Mouse (Mus musculus) spleen, postnatal 4 days (tissue): ENCODE measurements at regions not wholly inside any gene's neighbourhood (a gene's known extent, or its start where the extent isn't known, plus 50 kb on each side); places are given as distances from the start of the nearest gene placed in this dataset.

Experiments
- DNase-seq, 2 experiments: peaks; one replicate each; pipeline ENCODE4 v3.0.0; 2022; ENCODE audit warnings: low spot score in 2 of 2

DNA sequence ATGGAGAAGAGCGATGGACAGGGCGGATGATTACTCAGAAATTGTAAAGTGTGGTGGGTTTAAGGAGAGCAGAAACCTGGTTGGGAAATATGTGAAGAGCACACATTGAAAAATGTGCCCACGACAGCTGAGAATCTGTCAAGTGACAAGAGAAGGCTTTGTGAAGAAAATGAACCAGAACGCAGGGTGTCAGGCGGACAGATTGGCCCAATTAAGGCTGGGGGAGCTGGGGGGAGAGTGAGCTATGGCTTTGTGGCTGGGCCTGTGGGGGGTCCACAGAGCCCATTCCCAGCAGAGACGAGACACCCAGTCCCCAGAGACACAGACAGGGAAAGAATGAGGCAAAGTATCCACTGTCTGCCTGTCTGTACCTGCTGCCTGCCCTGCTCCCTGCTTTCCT, 153.3 kb downstream of the Shq1 start:
- DNase-seq = no peak

DNA sequence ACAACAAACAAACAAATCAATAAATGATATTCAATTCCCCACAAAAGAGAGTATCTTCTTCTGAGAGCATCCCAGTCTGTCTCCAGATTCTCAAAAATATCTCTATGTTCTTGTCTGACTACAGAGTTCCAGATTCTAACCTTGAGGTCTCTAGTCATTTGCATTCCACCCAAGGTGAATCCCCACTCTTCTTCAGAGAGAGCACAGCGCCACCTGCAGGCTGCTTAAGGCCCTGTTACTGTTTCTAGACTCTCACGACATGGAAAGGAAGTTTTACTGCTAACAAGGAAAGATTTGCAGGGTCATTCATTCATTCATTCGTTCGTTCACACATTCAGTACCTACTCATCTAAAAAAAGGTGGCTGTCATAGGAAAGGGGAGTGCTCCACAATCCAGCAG, 158.3 kb downstream of the Shq1 start:
- peak; percentile 32 to 73 for DNase-seq

DNA sequence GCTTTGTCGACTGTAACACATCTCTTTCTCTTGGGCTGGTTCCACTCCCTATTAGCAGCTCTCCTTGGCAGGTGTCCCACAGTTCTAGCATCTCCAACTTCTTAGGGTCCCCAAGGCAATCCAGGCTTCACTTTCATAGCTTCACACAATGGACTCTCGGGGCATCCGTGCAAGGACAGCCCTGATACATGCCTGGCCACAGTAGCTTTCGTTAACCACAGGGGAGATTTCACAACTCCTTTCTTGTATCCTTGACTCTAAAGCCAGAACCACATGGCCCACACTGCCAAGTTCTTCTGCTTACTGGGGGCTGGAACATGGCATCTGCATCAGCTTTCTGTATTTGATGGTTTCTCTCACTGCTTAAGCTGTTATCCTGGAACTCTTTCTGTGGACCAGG, 160.3 kb downstream of the Shq1 start:
- no peak for DNase-seq

DNA sequence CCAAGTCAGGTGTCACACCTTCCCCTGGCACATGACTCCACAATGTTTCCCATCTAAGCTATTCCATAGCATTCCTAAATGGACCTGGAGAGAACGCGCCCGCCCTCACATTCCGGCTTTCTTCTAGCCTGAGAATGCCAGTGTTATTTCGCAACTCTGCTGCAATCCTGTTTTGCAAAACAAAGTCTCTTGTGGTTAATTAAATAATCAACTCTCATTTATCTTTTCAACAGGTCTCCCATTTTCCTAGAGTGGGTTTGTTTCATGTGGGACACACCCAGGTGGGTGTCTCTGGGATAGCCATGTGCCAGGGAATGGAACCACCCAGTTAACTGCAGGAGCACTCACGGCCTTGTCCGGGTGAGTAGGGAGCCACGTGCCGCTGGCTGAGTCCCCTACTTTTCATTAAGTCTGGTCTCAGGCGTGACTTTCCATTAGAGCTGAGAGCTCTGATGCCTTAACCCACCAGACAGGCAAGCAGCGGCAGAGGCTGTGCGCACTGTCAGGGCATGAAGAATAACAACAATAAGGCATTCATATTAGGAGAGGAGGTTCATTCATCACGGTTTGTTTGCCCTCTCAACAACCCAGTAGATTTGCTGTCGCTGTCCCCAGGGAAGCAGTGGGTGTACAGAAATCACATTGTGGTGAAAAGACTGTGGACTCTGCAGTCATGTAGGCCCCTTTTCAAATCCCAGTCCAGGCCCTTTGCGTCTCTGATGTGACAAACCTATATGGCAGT, 165.3 kb downstream of the Shq1 start:
- no peak for DNase-seq

DNA sequence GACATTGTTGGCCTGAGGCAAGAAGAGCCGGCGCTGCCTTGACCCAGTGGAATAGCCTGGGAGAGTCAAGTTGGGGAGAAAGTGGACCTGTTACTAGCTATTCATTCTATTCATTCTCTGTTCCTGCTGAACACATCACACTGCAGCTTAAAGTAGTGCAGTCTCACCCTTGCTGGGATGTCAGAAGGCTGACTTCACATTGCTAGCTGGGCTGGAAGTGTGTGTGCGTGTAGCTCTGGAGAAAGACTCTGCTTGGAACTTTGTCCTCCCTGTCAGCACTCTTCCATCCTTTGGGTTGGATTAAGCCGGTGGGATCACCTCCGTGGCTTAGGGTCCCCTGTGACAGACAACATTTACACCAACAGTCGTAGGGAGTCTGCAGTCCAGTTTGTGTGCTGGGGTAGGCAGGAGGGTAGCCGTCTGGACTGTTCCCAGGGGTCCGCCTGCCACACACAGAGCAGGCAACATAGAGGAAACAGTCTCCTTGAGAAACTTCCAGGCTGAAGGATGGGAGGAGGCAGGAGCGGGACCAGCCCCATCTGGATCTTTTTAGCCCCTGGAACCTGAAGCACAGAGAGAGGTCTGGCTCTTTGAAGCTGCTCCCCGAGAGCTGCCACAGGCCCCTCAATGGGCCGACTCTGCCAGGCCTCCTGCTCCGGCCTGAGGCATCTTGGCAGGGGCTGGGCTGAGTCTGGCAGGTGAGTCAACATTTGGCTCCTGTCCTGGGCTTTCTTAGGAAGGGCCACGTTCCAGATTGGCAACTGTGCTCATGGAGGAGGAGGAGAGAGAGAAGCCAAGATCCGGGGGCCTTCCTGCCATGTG, 167.8 kb downstream of the Shq1 start:
- no peak for DNase-seq

DNA sequence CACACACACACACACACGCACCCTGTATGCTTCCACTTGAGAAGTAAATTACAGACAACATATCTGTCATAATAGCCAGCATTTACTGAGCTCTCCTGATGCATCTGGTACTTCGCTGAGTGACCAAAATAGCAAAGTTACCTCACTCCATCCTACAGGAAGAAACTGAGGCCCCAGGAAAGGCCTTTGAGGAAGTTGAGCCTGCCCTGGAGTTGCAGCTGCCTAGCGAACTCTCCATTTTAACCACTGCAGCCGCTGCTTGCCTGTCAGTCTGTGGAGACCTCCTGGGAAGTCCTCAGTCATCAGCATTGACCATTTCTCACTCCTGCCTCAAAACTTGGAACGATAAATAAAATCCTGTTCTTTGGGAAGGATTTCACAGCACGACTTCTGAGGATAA, 168.8 kb downstream of the Shq1 start:
- no peak for DNase-seq

DNA sequence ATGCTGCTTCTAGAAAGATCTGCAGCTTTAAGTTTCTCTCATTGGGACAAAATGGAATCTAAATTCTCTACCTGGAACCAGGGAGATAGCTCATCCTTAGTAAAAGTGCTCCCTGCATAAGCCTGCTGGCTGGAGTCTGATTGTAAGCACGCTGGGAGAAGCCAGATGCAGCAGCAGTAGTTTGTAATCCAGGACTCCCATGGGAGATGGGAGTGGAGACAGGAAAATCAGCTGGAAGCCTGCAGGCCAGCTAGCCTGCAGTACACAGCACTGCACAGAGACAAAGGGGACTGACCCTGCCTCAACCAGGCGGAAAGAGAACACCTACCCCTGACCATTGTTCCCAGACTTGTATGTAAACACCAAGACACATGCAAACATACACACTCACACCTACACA, 170.2 kb downstream of the Shq1 start:
- no peak for DNase-seq

DNA sequence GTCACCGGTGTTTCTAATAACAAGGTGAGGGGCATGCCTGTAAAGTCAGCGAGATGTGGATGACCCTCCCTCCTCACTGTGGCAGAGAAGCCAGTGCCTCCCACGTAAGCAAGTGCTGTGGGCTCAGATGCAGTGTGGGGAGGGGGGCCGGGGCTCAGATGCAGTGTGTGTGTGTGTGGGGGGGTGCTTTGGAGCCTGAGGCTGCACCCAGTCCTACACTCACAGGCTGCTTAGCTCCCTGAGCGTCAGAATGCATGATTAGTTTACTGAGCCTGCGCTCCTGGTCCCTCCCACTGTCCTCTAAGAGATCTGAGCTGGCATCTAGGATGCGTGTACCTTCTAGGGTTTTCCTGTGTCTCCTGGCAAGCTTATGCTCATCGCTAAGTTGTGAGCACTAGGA, 170.9 kb downstream of the Shq1 start:
- DNase-seq = no peak

DNA sequence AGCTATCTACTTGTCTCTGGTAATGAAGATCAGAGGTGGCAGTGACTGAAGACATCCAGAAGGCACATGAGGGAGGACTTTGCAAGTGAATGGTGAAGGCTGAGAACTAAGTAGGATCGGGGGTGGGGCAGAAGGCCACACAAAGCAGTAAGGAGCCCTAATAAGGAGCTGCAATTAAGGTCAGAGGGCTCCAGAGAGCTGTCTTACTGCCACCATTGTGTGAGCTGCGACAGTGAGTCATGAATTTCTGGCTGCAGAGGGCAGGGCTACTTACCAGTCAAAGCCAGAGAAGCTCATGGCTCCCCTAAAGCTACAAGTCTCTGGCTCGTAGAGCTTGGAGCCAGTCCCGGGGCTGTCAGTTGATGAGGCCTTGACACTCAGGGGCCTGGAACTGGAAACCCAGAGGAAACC, 172.1 kb downstream of the Shq1 start:
- no peak for DNase-seq

DNA sequence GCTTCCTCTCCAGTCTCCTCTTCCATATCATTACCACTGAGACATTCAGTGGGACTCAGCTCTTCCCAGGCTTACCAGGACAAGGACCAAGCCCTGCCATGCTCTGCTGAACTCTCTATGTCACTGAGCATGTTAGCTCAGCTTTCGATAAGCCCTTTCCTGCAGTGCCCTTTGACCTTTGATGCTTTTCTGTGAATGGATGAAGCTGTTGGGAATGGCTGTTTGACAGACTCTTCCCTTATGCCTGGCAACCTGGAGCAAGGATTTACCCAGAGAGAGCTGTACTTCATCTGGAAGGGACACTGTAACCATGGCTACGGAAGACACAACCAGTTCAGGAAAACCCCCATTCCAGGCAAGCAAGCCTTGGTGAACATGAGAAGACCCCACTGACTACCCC, 172.8 kb downstream of the Shq1 start:
- DNase-seq = no peak

DNA sequence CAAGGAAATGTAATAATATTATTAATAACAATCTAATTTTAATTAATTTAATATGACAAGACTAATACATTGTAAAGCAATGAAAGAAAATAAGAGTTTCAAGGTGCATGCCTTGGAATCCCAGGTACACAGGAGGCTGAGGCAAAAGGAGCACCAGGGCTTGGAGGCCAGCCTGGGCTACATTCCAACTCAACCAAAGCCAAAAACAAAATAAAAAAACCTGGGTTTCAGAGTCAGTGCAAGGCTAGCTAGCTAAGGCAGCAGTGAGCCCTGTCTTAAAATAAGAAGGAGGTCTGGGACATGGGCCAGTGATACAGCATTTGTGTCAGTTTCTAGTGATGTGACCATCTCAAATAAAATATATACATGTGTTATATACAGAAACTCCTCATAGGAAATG, 174.8 kb downstream of the Shq1 start:
- no peak for DNase-seq

DNA sequence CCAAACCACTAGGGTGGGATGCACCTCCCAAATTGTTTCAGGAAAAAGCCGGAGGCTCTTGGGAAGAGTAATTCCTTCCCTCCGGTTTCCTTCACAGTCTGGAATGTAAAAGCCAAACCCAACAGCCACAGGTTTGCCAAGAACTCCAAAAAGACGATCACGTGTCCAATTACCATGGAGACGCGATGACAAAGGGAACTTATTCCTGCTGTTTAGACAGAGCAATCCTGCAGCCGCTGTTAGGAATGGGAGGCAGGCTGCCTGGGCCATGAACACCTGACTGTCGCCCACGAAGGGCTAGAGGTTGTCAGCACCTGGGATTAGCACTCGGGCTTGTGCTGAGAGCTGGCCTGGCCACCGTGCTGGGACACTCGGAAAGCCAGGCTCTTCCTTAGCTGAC, 175.8 kb downstream of the Shq1 start:
- no peak for DNase-seq

DNA sequence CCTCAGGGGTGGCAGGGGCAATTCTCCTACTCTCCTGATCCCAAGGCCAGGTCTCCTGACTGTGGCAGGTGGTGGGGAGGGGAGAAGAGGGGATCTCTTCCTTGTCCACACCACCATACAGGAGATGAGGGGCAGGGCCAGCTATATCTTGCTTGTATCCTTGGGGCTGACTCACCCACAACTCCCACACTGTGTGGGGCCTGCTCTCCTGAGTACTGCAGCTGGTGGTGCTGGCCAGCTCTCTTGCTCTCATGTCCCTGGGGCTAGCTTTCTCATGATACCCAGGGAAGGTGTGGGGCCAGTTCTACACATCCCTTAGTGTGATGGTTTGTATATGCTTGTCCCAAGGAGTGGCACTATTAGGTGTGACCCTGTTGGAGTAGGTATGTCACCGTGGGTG, 177.4 kb downstream of the Shq1 start:
- DNase-seq = no peak

DNA sequence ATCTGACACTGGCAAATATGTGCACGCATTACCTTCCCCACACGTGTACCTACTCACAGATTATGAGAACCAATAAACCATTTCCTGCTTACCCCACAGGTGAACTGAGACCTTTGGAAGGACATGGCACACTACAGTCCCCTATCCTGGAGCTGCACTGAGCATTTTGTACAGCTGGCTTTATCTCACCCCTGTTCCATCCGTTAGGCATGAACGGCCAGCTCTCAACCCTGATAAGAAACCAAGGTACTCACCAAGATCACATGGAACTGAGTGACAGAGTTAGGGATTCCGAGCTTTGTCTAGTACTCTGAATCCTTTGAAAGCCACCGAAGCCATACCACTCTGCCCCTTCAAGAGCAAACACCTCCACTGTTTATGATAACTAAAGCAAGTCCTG, 179.1 kb downstream of the Shq1 start:
- DNase-seq = no peak

DNA sequence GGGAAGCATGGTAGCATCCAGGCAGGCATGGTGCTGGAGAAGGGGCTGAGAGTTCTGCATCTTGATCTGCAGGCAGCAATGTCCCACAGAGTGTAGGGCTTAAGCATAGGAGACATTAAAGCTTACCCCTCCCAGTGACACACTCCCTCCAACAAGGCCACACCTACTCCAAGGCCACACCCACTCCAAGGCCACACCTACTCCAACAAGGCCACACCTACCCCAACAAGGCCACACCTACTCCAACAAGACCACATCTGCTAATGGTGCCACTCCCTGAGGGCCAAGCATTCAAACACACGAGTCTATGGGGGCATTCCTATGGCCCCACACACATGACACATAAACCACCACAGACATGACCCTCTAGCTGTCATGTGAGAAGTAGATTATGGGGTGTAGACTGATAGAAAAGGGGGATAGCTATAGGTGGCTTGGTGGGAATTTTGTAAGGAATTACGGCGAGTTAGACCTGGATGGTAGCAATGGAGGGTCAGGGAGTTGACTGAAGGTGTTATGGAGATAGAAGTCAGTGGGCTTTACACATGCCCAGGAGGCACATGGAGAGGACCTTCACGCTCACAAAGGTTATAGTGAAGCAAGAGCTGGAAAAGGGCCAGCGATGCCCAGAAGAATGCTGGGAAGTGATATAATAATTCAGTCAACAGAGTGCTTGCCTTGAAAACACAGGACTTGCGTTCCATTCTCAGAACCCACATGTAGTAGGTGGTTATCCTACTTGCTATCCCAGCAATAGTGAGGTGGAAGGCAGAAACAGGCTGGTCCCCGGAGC, 179.8 kb downstream of the Shq1 start:
- DNase-seq = no peak

DNA sequence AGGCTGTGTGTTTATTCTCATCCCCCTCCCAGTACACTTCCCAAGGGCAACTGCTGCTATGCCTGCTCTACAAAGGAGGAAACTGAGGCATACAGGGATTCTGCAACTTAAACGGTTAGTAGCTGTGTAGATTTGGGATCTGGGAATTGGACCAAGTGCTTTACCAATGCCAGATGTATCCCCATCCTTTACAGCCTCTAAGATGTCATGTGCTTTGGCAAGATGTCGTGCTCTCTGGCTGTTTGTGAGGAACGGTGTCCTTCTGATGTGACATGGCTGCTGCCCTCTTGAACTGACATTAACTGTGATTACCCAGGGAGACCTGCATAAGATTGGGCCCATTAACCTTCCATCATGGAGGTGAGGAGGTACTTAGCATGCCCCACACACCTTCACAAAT, 187.1 kb downstream of the Shq1 start:
- DNase-seq = no peak

DNA sequence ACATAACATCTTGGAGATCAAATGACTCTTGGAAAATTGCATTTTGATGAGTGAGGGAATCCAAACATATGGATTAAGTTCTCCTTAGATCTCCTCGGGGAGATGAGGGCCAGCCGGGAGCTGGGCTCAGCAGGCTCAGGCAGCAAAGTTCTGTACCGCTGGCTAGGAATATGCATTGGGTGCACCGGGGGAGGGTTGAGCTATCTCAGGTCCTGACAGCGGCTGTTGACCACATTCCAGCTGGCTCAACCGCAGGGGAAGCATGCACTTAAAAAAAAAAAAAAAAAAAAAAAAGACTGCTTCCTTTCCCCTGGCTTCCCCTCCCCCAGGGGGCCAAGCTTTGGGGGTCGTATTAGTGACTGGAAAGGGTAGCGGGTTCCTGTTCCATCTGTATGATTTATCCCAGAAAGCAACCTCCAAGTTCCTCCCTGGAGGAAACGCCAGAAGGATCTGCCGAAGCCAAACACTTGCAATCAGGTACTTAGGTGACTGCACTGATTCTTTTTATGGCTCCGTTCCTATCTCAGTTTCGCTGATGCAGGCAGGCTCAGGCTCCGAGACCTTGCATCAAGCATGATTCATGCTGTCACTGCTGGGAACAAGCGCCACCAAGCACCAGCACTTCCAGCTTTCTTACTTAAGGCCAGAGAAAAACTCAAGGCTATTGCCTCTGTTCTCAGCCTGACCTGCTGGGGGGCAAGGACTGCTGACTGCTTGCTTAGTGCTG, 187.7 kb downstream of the Shq1 start:
- DNase-seq = no peak

DNA sequence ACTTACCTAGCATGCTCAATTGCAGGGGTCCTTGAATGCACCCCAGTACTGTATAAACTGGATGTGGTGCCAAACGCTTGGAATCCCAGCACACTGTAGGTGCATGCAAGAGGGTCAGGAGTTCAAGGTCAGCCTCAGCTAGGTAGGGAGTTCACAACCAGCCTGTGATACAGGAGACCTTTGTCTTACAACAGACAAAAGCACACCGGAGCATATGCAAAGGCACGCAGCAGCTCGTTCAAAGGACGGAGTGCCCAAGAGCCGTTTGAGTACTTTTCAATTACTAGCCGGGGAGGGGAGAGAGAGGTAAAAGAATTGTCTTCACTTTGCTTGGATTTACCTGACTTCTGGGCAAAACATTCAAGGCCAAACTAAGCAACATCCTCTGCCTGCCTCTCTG, 188.4 kb downstream of the Shq1 start:
- no peak for DNase-seq

DNA sequence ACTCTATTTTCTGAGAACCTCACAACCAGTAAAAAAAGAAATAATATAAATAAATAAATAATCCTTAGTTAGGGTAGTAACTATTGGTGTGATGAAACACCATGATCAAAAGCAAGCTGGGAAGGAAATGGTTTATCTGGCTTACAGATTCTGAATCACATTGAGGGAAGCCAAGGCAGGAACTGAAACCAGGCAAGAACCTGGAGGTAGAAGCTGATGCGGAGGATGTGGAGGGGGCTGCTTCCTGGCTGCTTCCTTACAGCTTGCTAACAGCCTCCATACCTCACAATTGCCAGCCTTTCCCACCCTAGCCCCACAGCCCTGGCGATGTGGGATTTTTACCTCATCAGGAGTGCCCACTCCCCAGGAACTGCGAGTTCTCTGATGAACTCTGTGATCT, 190.4 kb downstream of the Shq1 start:
- no peak for DNase-seq

DNA sequence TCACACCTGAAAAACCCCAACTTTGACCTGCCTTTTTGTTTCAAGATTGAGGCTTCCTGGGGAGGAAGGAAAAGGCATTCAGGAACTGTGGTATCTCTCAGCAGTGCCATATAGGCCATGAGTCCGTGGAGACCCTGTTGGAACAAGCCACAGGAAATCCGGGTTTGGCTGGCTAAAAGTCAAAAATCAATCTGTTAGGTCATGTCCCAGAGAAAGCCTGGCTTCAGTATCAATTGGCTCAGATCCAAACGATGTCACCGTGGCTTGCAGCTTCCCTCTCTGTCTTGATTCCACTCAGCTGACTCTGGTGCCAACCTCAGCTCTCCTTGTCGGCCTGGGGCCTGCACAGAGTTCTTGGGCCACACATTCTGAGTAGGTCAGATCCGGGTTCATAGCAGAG, 191.1 kb downstream of the Shq1 start:
- DNase-seq = no peak

DNA sequence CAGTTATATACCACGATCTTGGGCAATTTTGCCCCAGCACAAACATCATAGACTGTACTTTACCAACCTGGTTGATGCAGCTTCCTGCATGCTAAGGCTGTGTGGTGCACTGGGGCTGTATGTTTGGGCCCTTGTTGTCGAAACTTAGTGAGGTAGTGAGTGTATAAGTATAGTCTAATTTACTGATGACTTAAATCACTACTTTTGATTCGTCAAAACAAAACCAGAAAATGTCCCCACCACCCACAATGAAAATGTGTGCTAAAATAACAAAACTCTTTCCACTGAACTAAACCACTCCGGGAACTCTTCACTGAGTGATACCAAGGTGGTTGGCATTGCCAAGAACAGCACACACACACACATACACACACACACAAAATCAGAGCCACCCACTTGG, 191.5 kb downstream of the Shq1 start:
- no peak for DNase-seq
